Mouse (Mus musculus) CH12.LX (cell line): ENCODE data around the gene Dhodh.

Source experiments
- BHLHE40 ChIP-seq: IDR thresholded peaks from 2 replicates; pipeline ENCODE4 v1.6.1; 2011; ENCODE audit warnings: mild to moderate bottlenecking, low read depth, low read length, improper control_type of control experiment
- CHD1 ChIP-seq: IDR thresholded peaks from 2 replicates; pipeline ENCODE4 v1.6.1; 2012; ENCODE audit warnings: low read depth, low read length, improper control_type of control experiment, inconsistent platforms
- CTCF ChIP-seq, 2 experiments: IDR thresholded peaks in 1 of 2; conservative IDR thresholded peaks in 1 of 2; 2 replicates each; pipeline ENCODE4 v1.5.1; 2011 to 2012; ENCODE audit warnings: low read depth in 2 of 2, low read length in 2 of 2, improper control_type of control experiment in 1 of 2, inconsistent platforms in 1 of 2, mild to moderate bottlenecking in 1 of 2, moderate library complexity in 1 of 2
- EP300 ChIP-seq: IDR thresholded peaks from 2 replicates; pipeline ENCODE4 v1.6.1; 2011; ENCODE audit warnings: low read length, improper control_type of control experiment
- HCFC1 ChIP-seq: IDR thresholded peaks from 2 replicates; pipeline ENCODE4 v1.6.1; 2012; ENCODE audit warnings: low read depth, mild to moderate bottlenecking, inconsistent platforms, low read length, improper control_type of control experiment
- MAX ChIP-seq: IDR thresholded peaks from 2 replicates; pipeline ENCODE4 v1.6.1; 2011; ENCODE audit warnings: low read length, improper control_type of control experiment
- MXI1 ChIP-seq: IDR thresholded peaks from 2 replicates; pipeline ENCODE4 v1.6.1; 2011; ENCODE audit warnings: mild to moderate bottlenecking, low read depth, low read length, improper control_type of control experiment
- PAX5 ChIP-seq: IDR thresholded peaks from 2 replicates; pipeline ENCODE4 v1.6.1; 2012; ENCODE audit warnings: low read length, inconsistent platforms, mixed read lengths
- POLR2A ChIP-seq: IDR thresholded peaks from 2 replicates; pipeline ENCODE4 v1.6.1; 2011; ENCODE audit warnings: low read depth, mild to moderate bottlenecking, improper control_type of control experiment, low read length
- USF1 ChIP-seq: IDR thresholded peaks from 2 replicates; pipeline ENCODE4 v1.6.1; 2014; ENCODE audit warnings: low read depth, mild to moderate bottlenecking, inconsistent platforms, low read length, improper control_type of control experiment
- ZC3H11A ChIP-seq: IDR thresholded peaks from 2 replicates; pipeline ENCODE4 v1.6.1; 2012; ENCODE audit warnings: low read depth, mild to moderate bottlenecking, inconsistent platforms, low read length, improper control_type of control experiment

DNA sequence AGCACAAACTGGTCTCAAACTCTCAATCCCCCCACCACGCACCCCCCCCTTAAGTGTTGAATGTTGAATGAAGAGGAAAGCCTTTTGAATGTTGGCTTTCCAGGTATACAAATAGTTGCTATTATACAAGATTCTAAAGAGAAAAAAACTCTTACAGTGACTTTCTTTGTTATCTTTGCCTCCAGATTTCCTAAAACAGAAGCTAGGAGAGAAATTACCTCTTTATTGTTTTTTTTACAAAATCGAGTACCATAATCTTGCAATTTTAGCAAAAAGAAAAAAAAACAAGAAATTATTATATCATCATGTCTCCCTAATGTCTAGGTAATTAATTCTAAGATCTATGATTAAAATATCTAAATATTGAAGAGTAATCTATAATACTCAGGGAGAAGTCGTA, 7.1 kb upstream of the Dhodh start:
- TF ChIP-seq ZC3H11A: no peak
- TF ChIP-seq CTCF (conservative IDR thresholded peaks at IDR 0.05 in 1 of 2, IDR thresholded peaks at IDR 0.05 in 1 of 2; ENCODE audit: low read depth in 2 of 2, low read length in 2 of 2): no peak
- no peak for TF ChIP-seq MAX
- TF ChIP-seq HCFC1: no peak
- no peak for TF ChIP-seq EP300
- no peak for TF ChIP-seq POLR2A
- no peak for TF ChIP-seq CHD1
- TF ChIP-seq MXI1: no peak
- no peak for TF ChIP-seq BHLHE40
- TF ChIP-seq PAX5: no peak
- no peak for TF ChIP-seq USF1
